Mouse (Mus musculus) splenic B cell, adult 2 months (primary cell): Measurements from ENCODE around the gene Gm10271.

Experiments
- DNase-seq: peaks from one replicate; pipeline ENCODE4 v3.0.0-alpha.2; 2011; ENCODE audit warnings: low read depth, low spot score
- H3K27me3 ChIP-seq: 2 replicates; pipeline ENCODE4 v1.6.1; 2012; ENCODE audit warnings: mild to moderate bottlenecking, low read length, moderate library complexity, mixed read lengths; ENCODE audit not compliant: control insufficient read depth, poor library complexity, insufficient read depth, severe bottlenecking
- H3K36me3 ChIP-seq: 2 replicates; pipeline ENCODE4 v1.6.1; 2012; ENCODE audit warnings: mild to moderate bottlenecking, low read length, moderate library complexity, mixed read lengths; ENCODE audit not compliant: control insufficient read depth, poor library complexity, insufficient read depth, severe bottlenecking

The Gm10271 gene

GRCm38 (mm10) chr10:116908901-116909642 is 63.3 kb downstream of the Gm10271 start:
- DNase-seq = no peak
- H3K36me3 ChIP-seq = peaks cover 10% of the 10 kb centered on the region

More at GRCm38 (mm10) chr10:116908901-116909642, 63.3 kb downstream of the Gm10271 start:
- no peaks in the 10 kb centered on the region for H3K27me3 ChIP-seq
